Mouse (Mus musculus) limb, embryonic 13.5 days (tissue): ENCODE results near the gene Lrrc2. TPM values are rescaled to one million over a fixed set of nuclear protein-coding genes. Genes with fewer than 3 reads are reported as not detected.

Source experiments
- ATAC-seq: fragments of 200-750 bp; cut with Nextera tagmentation; 2 replicates; pipeline ENCODE4 v1.8.0; 2017; ENCODE audit warnings: low read depth, moderate number of reproducible peaks, moderate TSS enrichment; ENCODE audit not compliant: low FRiP score
- H3K27ac ChIP-seq: fragments of 300-500 bp; sonication (generic); 2 replicates; pipeline ENCODE4 v1.5.1; 2015; ENCODE audit warnings: inconsistent platforms, mild to moderate bottlenecking, moderate library complexity
- H3K27me3 ChIP-seq: fragments of 300-500 bp; sonication (generic); 2 replicates; pipeline ENCODE4 v1.6.1; 2015; ENCODE audit warnings: mild to moderate bottlenecking, inconsistent platforms
- H3K36me3 ChIP-seq: fragments of 300-500 bp; sonication (generic); 2 replicates; pipeline ENCODE4 v1.6.1; 2015; ENCODE audit warnings: inconsistent platforms, mild to moderate bottlenecking, moderate library complexity
- H3K4me1 ChIP-seq: fragments of 300-500 bp; sonication (generic); 2 replicates; pipeline ENCODE4 v1.6.1; 2015; ENCODE audit warnings: inconsistent platforms
- H3K4me2 ChIP-seq: fragments of 300-500 bp; sonication (generic); replicated peaks from 2 replicates; pipeline ENCODE4 v1.6.1; 2015; ENCODE audit warnings: inconsistent platforms, mild to moderate bottlenecking, moderate library complexity
- H3K4me3 ChIP-seq: fragments of 300-500 bp; sonication (generic); 2 replicates; pipeline ENCODE4 v1.5.1; 2015; ENCODE audit warnings: moderate library complexity, mild to moderate bottlenecking, inconsistent platforms
- H3K9ac ChIP-seq: fragments of 300-500 bp; sonication (generic); 2 replicates; pipeline ENCODE4 v1.6.1; 2015; ENCODE audit warnings: mild to moderate bottlenecking, inconsistent platforms
- H3K9me3 ChIP-seq: fragments of 300-500 bp; sonication (generic); 2 replicates; pipeline ENCODE4 v1.6.1; 2016; ENCODE audit warnings: inconsistent platforms
- WGBS: fragments of 180-500 bp; shearing (Covaris S2); methylation state at CpG from one replicate; pipeline ENCODE4 v1.1.7; 2015; 5-methylcytosine and 5-hydroxymethylcytosine counted together
- polyA plus RNA-seq: library from polyadenylated mRNA; unstranded; fragments of >200 nt; fragmentation: Nextera tagmentation; extraction: Ambion mirVana; gene quantifications from 2 replicates; pipeline ENCODE4 v1.2.1, GENCODE M21; 2015

The Lrrc2 gene
- polyA plus RNA-seq, 1 experiment from 2014 or later, result not detected

DNA sequence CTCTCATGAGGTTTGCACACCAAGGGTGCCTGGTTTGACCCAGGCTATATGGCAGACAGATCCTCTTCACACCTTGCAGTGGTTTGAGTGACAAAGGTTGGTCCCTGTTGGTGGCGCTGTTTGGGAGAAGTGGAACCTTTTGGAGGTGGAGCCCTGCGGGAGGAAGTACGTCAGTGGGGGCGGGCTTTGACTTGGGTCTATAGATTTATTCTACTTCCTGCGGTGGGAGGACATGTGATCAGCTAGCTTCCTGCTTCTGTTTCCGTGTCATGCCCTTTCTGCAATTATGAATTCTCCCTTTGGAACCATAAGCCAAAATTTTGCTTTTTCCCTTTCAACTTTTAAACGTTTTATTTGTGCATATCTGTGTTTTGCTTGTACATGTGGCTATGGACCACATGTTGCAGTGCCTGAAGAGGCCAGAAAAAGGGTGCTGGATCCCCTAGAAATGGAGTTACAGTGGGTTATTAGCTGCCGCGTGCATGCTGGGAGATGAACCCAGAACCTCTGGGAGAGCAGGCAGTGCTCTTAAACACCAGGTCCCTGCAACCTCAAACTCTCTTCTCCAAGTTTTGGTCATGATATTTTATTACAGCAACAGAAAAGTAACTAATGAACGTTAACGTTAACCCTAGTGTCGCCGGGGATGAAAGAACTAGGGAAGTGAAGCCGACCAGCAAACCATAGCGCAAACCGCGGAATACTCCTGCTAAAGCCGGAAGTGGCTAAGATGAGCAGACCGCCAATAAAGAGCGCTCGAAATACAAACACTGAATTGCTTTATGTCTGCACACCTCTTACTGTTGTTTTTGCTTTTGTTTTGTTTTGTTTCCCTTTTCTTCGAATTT is 13.9 kb downstream of the Lrrc2 start:
- no peak overlapping the region for H3K9ac ChIP-seq
- no peak for ATAC-seq
- no peak overlapping the region for H3K4me3 ChIP-seq

DNA sequence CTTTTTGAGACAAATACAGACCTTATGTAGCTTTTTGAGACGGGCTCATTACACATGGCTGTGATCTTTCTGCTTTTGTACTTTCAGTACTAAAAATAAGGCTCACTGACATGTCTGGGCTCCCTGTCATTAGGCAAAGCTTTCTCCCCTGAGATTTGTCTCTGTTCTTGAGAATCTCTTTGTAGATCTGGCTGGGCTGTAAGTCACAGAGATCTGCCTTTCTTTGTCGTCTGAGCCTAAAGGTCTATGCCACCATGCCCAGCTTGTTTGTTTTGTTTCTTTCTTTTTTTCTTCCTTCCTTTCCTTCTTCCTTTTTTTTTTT is 14.5 kb downstream of the Lrrc2 start:
- no peaks in the 10 kb centered on the region for H3K27me3 ChIP-seq
- 72% methylated on average over 2 of the region's 2 CpGs for WGBS
- H3K4me3 ChIP-seq, result no peak overlapping the region
- ATAC-seq, result no peak
- H3K9me3 ChIP-seq, result no peaks in the 10 kb centered on the region; the same call in 1 of the 2 replicates
- no peak overlapping the region for H3K4me2 ChIP-seq
- no peaks in the 10 kb centered on the region for H3K36me3 ChIP-seq
- H3K9ac ChIP-seq, result no peak overlapping the region
- H3K4me1 ChIP-seq, result no peaks in the 10 kb centered on the region
- no peak overlapping the region for H3K27ac ChIP-seq

More for the DNA sequence above, 13.9 kb downstream of the Lrrc2 start:
- Histone ChIP-seq H3K27ac (no peak overlapping the region), H3K9me3 (no peaks in the 10 kb centered on the region; the same call in 1 of the 2 replicates), H3K4me2 (no peak overlapping the region), H3K27me3 (no peaks in the 10 kb centered on the region), H3K36me3 (no peaks in the 10 kb centered on the region), H3K4me1 (no peaks in the 10 kb centered on the region)
- 88% methylated on average over 22 of the region's 22 CpGs for WGBS

DNA sequence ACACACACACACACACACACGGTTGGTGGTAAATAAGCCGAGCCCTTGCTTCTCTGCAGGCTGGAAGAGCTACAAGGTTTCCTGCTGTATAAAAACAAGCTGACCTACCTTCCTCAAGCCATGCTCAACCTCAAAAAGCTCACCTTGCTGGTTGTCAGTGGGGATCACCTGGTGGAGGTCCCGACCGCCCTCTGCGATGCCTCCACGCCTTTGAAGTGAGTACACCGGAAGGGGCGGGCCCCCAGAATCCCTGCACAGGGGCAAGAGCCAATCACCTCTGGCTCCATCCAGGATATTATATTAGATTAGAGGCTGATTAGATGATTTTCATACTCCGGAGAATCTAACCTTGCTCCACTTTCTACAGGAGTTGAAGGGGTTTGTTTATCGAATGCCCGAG is 28.1 kb downstream of the Lrrc2 start:
- H3K9ac ChIP-seq, result no peak overlapping the region
- no peaks in the 10 kb centered on the region for H3K9me3 ChIP-seq
- no peaks in the 10 kb centered on the region for H3K27me3 ChIP-seq
- no peaks in the 10 kb centered on the region for H3K36me3 ChIP-seq
- WGBS, result 95% methylated on average over 11 of the region's 11 CpGs
- no peak overlapping the region for H3K4me3 ChIP-seq
- ATAC-seq, result no peak
- no peak overlapping the region for H3K27ac ChIP-seq
- no peak overlapping the region for H3K4me2 ChIP-seq
- H3K4me1 ChIP-seq, result no peaks in the 10 kb centered on the region

DNA sequence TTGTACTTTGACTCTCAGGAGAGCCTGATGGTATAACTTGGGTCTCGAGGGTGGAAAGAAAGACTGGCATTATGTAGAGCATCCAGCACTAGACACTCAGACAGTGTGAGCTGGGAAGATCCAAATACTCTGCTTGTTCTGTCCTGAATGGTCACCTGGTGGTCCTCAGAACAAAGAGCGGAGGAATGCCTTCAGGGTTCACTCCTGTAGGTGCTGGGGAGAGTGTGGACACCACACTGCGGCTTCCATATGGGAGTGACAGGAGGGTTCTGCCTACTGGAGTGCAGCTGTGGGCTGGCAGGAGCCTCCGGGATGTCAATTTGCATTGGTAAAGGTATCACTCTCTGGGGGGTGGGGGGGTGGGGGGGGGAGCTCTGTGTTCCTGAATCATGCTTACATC is 31.0 kb downstream of the Lrrc2 start:
- no peak overlapping the region for H3K4me2 ChIP-seq
- ATAC-seq, result no peak
- H3K9me3 ChIP-seq, result no peaks in the 10 kb centered on the region
- no peak overlapping the region for H3K9ac ChIP-seq
- no peak overlapping the region for H3K27ac ChIP-seq
- H3K4me3 ChIP-seq, result no peak overlapping the region
- 69% methylated on average over 4 of the region's 4 CpGs for WGBS
- H3K36me3 ChIP-seq, result no peaks in the 10 kb centered on the region
- no peaks in the 10 kb centered on the region for H3K4me1 ChIP-seq
- H3K27me3 ChIP-seq, result no peaks in the 10 kb centered on the region

DNA sequence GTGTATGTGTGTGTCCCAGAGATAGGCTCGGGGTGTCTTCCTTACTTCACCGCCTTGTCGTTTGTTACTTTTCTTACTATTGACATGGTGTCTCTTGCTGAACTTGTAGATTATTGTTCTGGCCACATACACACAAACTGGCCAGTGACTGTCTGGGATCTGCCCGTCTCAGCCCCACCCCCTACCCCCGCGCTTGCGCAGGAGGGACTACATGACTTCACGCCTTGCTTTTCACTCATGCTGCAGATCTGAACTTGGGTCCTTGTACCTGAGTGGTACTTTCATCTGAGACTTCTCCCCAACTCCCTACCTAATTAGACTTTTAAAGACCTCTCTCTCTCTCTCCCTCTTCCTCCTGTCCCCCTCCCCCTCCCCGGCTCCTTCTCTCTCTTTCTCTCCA is 32.8 kb downstream of the Lrrc2 start:
- Histone ChIP-seq H3K4me2 (no peak overlapping the region), H3K36me3 (no peaks in the 10 kb centered on the region), H3K9ac (no peak overlapping the region), H3K4me3 (no peak overlapping the region), H3K4me1 (no peaks in the 10 kb centered on the region), H3K27me3 (no peaks in the 10 kb centered on the region), H3K9me3 (no peaks in the 10 kb centered on the region), H3K27ac (no peak overlapping the region)
- 89% methylated on average over 9 of the region's 9 CpGs for WGBS
- no peak for ATAC-seq

DNA sequence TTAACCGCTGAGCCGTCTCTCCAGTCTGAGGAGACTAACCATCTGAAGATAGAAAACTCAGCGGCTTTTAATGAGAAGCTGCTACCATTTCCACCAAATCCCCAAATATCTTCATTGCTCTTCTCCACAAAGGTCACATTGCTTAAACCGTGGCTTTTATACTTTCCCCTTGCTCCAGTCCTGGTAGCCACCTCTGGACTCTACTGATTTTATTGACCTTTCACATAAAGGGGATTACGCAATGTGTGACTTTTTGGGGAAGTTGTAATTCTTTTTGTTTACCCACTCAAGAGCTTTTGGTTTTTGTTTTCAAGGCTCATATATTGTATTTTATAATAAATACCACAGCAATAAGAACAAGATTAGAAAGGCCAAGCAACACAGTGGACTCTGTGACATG is 34.2 kb downstream of the Lrrc2 start:
- no peak overlapping the region for H3K4me2 ChIP-seq
- no peak overlapping the region for H3K4me3 ChIP-seq
- no peaks in the 10 kb centered on the region for H3K4me1 ChIP-seq
- 95% methylated on average over 5 of the region's 5 CpGs for WGBS
- H3K9ac ChIP-seq, result no peak overlapping the region
- H3K27ac ChIP-seq, result no peak overlapping the region
- H3K27me3 ChIP-seq, result no peaks in the 10 kb centered on the region
- ATAC-seq, result no peak
- H3K36me3 ChIP-seq, result no peaks in the 10 kb centered on the region
- no peaks in the 10 kb centered on the region for H3K9me3 ChIP-seq

DNA sequence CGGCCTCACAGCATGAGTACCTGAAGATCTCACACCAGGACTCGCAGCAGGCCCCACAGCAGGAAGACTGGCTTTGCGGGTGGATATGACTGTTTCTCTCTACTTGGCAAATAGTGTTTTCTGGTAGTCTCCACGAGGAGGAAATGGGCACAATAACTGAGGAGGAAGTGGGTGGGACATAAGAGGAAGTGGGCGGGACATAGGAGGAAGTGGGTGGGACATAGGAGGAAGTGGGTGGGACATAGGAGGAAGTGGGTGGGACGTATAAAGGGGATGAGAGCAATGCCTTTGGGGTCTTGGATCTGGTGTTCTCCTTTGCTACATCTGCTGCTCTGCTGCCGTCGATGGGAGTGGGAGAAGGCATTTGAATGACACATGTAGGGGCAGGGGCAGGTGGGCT is 34.6 kb downstream of the Lrrc2 start:
- 84% methylated on average over 8 of the region's 8 CpGs for WGBS
- no peaks in the 10 kb centered on the region for H3K36me3 ChIP-seq
- H3K27ac ChIP-seq, result no peak overlapping the region
- H3K4me2 ChIP-seq, result no peak overlapping the region
- H3K27me3 ChIP-seq, result no peaks in the 10 kb centered on the region
- H3K9ac ChIP-seq, result no peak overlapping the region
- H3K4me1 ChIP-seq, result no peaks in the 10 kb centered on the region
- H3K9me3 ChIP-seq, result no peaks in the 10 kb centered on the region
- no peak overlapping the region for H3K4me3 ChIP-seq
- ATAC-seq, result no peak

DNA sequence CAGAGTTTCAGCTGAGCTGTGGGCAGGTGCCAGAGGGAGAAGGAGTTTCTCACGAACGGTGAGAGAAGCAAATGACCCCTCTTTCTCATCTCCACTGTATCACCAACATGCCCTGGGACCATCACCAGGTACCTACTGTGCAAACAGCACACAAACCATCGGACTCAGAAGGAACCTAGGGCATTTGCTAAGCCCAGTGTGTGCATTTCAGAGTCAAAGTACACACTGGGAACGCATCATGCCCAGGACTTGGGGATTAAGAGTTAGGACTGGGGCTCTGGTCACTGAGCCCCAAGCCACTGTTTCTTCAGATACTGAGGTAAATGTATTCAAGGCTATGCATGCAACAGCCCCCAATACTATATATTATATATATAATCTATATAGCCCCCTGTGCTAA is 36.0 kb downstream of the Lrrc2 start:
- ATAC-seq, result no peak
- no peak overlapping the region for H3K4me3 ChIP-seq
- H3K9me3 ChIP-seq, result no peaks in the 10 kb centered on the region
- WGBS, result 76% methylated on average over 4 of the region's 4 CpGs
- H3K36me3 ChIP-seq, result no peaks in the 10 kb centered on the region
- no peak overlapping the region for H3K9ac ChIP-seq
- H3K27me3 ChIP-seq, result no peaks in the 10 kb centered on the region
- no peak overlapping the region for H3K27ac ChIP-seq
- no peaks in the 10 kb centered on the region for H3K4me1 ChIP-seq
- no peak overlapping the region for H3K4me2 ChIP-seq

DNA sequence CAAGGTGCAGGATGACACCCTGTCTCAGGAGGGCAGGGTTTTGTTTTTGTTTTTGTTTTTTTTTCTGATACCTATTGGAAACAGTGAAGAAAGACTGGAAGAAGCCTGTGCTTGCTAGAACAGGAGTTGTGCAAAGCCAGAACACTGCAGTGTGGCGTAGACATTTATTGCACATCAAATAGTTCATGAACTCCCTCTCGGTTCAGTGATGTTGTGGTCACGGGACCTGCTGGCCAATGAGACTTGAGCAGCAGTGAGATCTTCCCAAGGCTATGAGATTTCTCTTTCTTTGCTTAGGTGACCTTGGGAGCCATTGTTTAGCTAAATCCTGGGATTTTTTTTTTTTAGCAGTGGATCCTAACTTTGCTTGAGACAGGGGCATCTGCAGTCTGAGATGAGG is 36.7 kb downstream of the Lrrc2 start:
- H3K4me3 ChIP-seq, result no peak overlapping the region
- no peaks in the 10 kb centered on the region for H3K27me3 ChIP-seq
- H3K27ac ChIP-seq, result no peak overlapping the region
- H3K4me2 ChIP-seq, result no peak overlapping the region
- no peaks in the 10 kb centered on the region for H3K36me3 ChIP-seq
- no peak overlapping the region for H3K9ac ChIP-seq
- no peaks in the 10 kb centered on the region for H3K4me1 ChIP-seq
- no peak for ATAC-seq
- no peaks in the 10 kb centered on the region for H3K9me3 ChIP-seq
- 59% methylated on average over 3 of the region's 3 CpGs for WGBS

DNA sequence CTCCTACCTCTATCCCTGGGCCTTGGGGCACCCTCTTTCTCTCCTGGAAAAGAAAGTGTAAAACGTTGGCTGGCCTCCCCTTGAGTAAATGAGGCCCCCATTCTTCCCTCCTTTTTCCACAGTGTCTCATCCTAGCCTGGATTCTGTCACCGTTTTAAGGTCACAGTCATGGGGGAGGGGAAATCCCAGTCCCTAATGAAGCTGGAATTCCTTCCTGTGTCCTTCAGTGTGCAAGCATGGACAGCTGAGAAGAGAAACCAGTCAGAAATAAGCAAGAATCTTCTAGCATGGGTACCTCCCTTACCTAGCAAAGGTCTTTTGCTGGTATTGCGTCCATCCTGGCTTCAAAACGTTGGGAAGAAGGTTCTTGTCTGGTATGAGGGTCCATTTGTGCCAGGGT is 37.8 kb downstream of the Lrrc2 start:
- H3K27ac ChIP-seq, result no peak overlapping the region
- H3K4me2 ChIP-seq, result no peak overlapping the region
- no peaks in the 10 kb centered on the region for H3K9me3 ChIP-seq
- H3K27me3 ChIP-seq, result no peaks in the 10 kb centered on the region
- no peak overlapping the region for H3K4me3 ChIP-seq
- H3K4me1 ChIP-seq, result no peaks in the 10 kb centered on the region
- no peaks in the 10 kb centered on the region for H3K36me3 ChIP-seq
- no peak overlapping the region for H3K9ac ChIP-seq
- ATAC-seq, result no peak
- WGBS, result 61% methylated on average over 4 of the region's 4 CpGs

DNA sequence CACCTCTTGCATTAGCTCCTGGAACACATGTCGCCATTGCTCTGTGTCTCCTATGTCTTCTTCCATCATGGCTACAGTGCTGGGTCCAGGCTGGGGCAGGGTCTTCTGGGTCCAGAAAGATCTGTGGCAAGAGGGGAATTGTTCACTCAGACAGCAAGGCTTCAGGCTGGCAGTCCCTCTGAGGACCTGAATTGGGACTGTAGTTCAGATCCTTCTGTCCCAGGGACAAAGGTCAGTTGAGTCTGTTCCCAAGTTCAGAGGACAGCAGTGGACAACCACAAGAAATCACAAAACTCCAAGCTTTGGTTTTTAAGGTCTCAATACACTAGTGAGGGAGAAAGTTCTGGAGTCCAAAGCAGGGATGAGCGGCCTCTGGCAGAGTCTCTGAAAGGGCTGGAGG is 38.2 kb downstream of the Lrrc2 start:
- no peak overlapping the region for H3K9ac ChIP-seq
- no peaks in the 10 kb centered on the region for H3K36me3 ChIP-seq
- no peaks in the 10 kb centered on the region for H3K4me1 ChIP-seq
- H3K4me2 ChIP-seq, result no peak overlapping the region
- H3K4me3 ChIP-seq, result no peak overlapping the region
- no peaks in the 10 kb centered on the region for H3K27me3 ChIP-seq
- no peaks in the 10 kb centered on the region for H3K9me3 ChIP-seq
- ATAC-seq, result no peak
- 96% methylated on average over 2 of the region's 2 CpGs for WGBS
- H3K27ac ChIP-seq, result no peak overlapping the region

DNA sequence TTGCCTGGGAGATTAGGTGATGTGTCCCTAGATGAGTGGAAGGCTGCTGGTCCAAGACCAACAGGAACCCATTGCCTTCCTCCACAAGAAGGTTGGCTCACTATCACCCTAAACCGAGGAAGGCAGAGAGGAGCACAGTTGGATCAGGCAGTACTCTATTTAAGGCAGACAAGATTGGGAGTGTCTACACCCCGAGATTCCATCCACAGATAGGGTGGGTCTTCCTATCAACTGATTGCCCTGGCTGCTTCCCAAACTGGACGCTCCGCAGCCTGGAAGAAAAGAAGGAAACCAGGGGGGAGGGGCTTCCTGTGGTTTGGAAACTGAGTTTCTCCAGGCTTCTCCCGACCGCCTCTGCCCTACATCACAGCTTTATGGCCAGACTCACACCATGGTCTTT is 38.9 kb downstream of the Lrrc2 start, which contains the start of gene Rtp3:
Gene Rtp3 (minus strand): TSS at position 380 of the 400 bp plus-strand sequence.
- Histone ChIP-seq H3K27me3 (no peaks in the 10 kb centered on the region), H3K4me1 (no peaks in the 10 kb centered on the region), H3K9ac (no peak within 1 kb of the TSS), H3K27ac (no peak within 1 kb of the TSS), H3K36me3 (no peaks in the 10 kb centered on the region), H3K4me2 (no peak within 1 kb of the TSS), H3K4me3 (no peak within 1 kb of the TSS), H3K9me3 (no peaks in the 10 kb centered on the region)
- WGBS, result 54% methylated on average over 6 of the region's 6 CpGs
- ATAC-seq, result no peak

DNA sequence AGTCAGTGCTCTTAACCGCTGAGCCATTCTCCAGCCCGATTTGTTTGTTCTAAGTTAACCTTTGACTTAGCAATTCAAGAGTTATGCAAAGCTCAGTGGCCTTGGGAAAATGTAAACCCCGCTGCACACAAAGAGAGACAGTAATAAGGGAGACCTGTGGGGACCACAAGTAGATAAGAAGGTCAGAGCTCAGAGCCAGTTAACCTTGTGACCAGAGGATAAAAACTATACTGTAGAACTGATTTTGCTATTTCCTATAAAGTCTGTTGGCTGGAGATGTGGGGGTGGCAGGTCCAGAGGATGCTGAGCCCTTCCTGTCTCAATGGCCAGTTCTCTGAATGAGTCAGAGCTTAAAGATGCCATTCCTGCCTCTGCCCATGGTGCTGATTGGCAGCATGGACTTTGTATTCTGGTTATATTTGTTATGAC is 42.0 kb downstream of the Lrrc2 start:
- no peak for ATAC-seq
- no peak overlapping the region for H3K27ac ChIP-seq
- 54% methylated on average over 3 of the region's 3 CpGs for WGBS

More for the DNA sequence above, 42.0 kb downstream of the Lrrc2 start:
- Histone ChIP-seq H3K4me3 (no peak overlapping the region), H3K9ac (no peak overlapping the region), H3K36me3 (no peaks in the 10 kb centered on the region), H3K4me1 (no peaks in the 10 kb centered on the region), H3K9me3 (no peaks in the 10 kb centered on the region), H3K27me3 (no peaks in the 10 kb centered on the region), H3K4me2 (no peak overlapping the region)
